Mouse (Mus musculus) 3134 (cell line): ENCODE data around the gene Prkch.

Source experiments
- DNase-seq: peaks from one replicate; pipeline ENCODE4 v3.0.0-alpha.2; 2011; ENCODE audit warnings: low spot score; ENCODE audit not compliant: insufficient read length; ENCODE audit errors: extremely low read depth

Prkch gene

GRCm38 (mm10) chr12:73742577-73742976, 158.0 kb downstream of the Prkch start:
- DNase-seq, result no peak

- no peak for DNase-seq
These were observed 158.5 kb downstream of the Prkch start for GRCm38 (mm10) chr12:73743087-73743486.

GRCm38 (mm10) chr12:73746072-73746471, 161.5 kb downstream of the Prkch start:
- DNase-seq, result no peak

GRCm38 (mm10) chr12:73748373-73748772, 163.8 kb downstream of the Prkch start:
- no peak for DNase-seq

- no peak for DNase-seq
These were observed 170.0 kb downstream of the Prkch start for GRCm38 (mm10) chr12:73754476-73755150.

- peak; percentile 41 for DNase-seq
These were observed 171.1 kb downstream of the Prkch start for GRCm38 (mm10) chr12:73755646-73756045.

- DNase-seq, result no peak
These were observed 171.9 kb downstream of the Prkch start for GRCm38 (mm10) chr12:73756527-73756926.

- no peak for DNase-seq
These were observed 177.4 kb downstream of the Prkch start for GRCm38 (mm10) chr12:73762001-73762400.

- no peak for DNase-seq
These were observed 178.2 kb downstream of the Prkch start for GRCm38 (mm10) chr12:73762762-73763161.

GRCm38 (mm10) chr12:73764649-73765525, 180.3 kb downstream of the Prkch start:
- DNase-seq, result no peak

- DNase-seq, result no peak
These were observed 181.6 kb downstream of the Prkch start for GRCm38 (mm10) chr12:73766152-73766551.

GRCm38 (mm10) chr12:73768788-73769187, 184.2 kb downstream of the Prkch start:
- no peak for DNase-seq

GRCm38 (mm10) chr12:73769536-73769935, 184.9 kb downstream of the Prkch start:
- no peak for DNase-seq

GRCm38 (mm10) chr12:73770771-73771170, 186.2 kb downstream of the Prkch start:
- DNase-seq, result no peak

GRCm38 (mm10) chr12:73774793-73775385, 190.3 kb downstream of the Prkch start:
- peak; percentile 45 for DNase-seq

GRCm38 (mm10) chr12:73776401-73776945, 191.9 kb downstream of the Prkch start:
- peak; percentile 26 for DNase-seq

GRCm38 (mm10) chr12:73777673-73778072, 193.1 kb downstream of the Prkch start:
- peak; percentile 39 for DNase-seq

- DNase-seq, result peak; percentile 75
These were observed 195.0 kb downstream of the Prkch start for GRCm38 (mm10) chr12:73779332-73780231.

GRCm38 (mm10) chr12:73781425-73782032, 196.9 kb downstream of the Prkch start:
- no peak for DNase-seq

GRCm38 (mm10) chr12:73786909-73787308, 202.3 kb downstream of the Prkch start:
- peak; percentile 79 for DNase-seq
